In genomic region chr5:115210380-115210779, GRCm38 (mm10) we compare ENCODE assay signal across 9 mouse cellular contexts. TPM values are rescaled to one million over a fixed set of nuclear protein-coding genes. Genes with fewer than 3 reads are reported as not detected.
DNase-seq lines count a peak whose midpoint lies in the region; ATAC-seq and TF ChIP-seq lines count a peak whose summit lies in the region.
"Had no signal": no experiment of that assay in that cellular context is flagged by ENCODE, and none has a peak within 500 bp of the region (broad histone marks: within the 10 kb centered on the region; RNA-seq: fewer than 3 reads in every experiment).

No protein-coding gene starts in this region.

- H3K27me3 ChIP-seq in lung, embryonic 14.5 days (ENCODE audit: insufficient read depth, low read length): peaks cover 10% of the 10 kb centered on the region
- H3K27me3 ChIP-seq in small intestine, adult 2 months (ENCODE audit: control insufficient read depth, insufficient read depth, low read length): peaks cover 15% of the 10 kb centered on the region

- H3K4me3 ChIP-seq in lung, embryonic 14.5 days (ENCODE audit: low read depth, low read length): no peak overlapping the region
- no peak overlapping the region for H3K4me3 ChIP-seq in small intestine, adult 2 months (ENCODE audit: low read depth, low read length)

- peak; percentile 48 to 66 for DNase-seq in cerebellum, postnatal 14 days
- DNase-seq in cerebellum, adult 11-12 months: no peak
- DNase-seq in lung, embryonic 14.5 days: peak; percentile 50
- DNase-seq in lung, postnatal 10 days: no peak
- peak; percentile 37 for DNase-seq in c-Kit-positive CD71-positive TER-119-positive erythroid progenitor cells, embryonic 14.5 days (ENCODE audit: low spot score)
- DNase-seq in layer of hippocampus, adult 8-10 months (ENCODE audit: low spot score in 2 of 2): no peak
- DNase-seq in left cerebral cortex, adult 9 months (ENCODE audit: low spot score in 2 of 2): no peak

- H3K27ac ChIP-seq in lung, embryonic 14.5 days (ENCODE audit: low read depth): no peak overlapping the region
- H3K27ac ChIP-seq in small intestine, adult 2 months (ENCODE audit: insufficient read depth, low read depth, low read length): no peak overlapping the region

- ATAC-seq in lung, embryonic 14.5 days (ENCODE audit: insufficient read depth): no peak

- no peaks in the 10 kb centered on the region for H3K36me3 ChIP-seq in lung, embryonic 14.5 days (ENCODE audit: insufficient read depth)
- H3K36me3 ChIP-seq in small intestine, adult 2 months (ENCODE audit: control insufficient read depth, insufficient read depth, low read length): no peaks in the 10 kb centered on the region

- H3K4me2 ChIP-seq in lung, embryonic 14.5 days: no peak overlapping the region

- H3K9me3 ChIP-seq in lung, embryonic 14.5 days (ENCODE audit: low read depth, low read length): no peaks in the 10 kb centered on the region

- H3K4me1 ChIP-seq in lung, embryonic 14.5 days (ENCODE audit: insufficient read depth): no peaks in the 10 kb centered on the region
- no peaks in the 10 kb centered on the region for H3K4me1 ChIP-seq in small intestine, adult 2 months (ENCODE audit: control insufficient read depth, insufficient read depth, insufficient read length, low read length)

- peak; percentile 72 for TF ChIP-seq CTCF in lung, embryonic 14.5 days (IDR thresholded peaks at IDR 0.05; ENCODE audit: low read depth)
- peak; percentile 73 for TF ChIP-seq CTCF in small intestine, adult 2 months (IDR thresholded peaks at IDR 0.05; ENCODE audit: extremely low read depth, insufficient read length, insufficient replicate concordance, low read depth, low read length)

- H3K9ac ChIP-seq in lung, embryonic 14.5 days: no peak overlapping the region

- TF ChIP-seq POLR2A in small intestine, adult 2 months (IDR thresholded peaks at IDR 0.05; ENCODE audit: low read depth, low read length): no peak

- 8% methylated on average over 1 of the region's 1 CpGs for WGBS in lung, embryonic 14.5 days
- WGBS in small intestine, adult 2 months: 4% methylated on average over 1 of the region's 1 CpGs

RNA-seq across cellular contexts. Expression of gene Cabp1, which starts 16.2 kb away (rescaled TPM):
- 2.4 and 2.6 TPM in 2 replicates for polyA plus RNA-seq in lung, embryonic 14.5 days (2014; fragmentation: Nextera tagmentation; extraction: Ambion mirVana)
- 0.89 and 1.0 TPM in 2 replicates for polyA plus RNA-seq in small intestine, adult 2 months (2012; rRNA removed)
- 100 to 1,000 TPM; 109 to 118 (median 114) TPM for total RNA-seq in layer of hippocampus, adult 8-10 months (2022)
- total RNA-seq: hematopoietic stem cell, adult 5-6 weeks had no signal

RNA-seq across cellular contexts. Expression of gene Pop5, which starts 25.3 kb away (rescaled TPM):
- 111 TPM in 2 replicates for polyA plus RNA-seq in lung, embryonic 14.5 days (2014; fragmentation: Nextera tagmentation; extraction: Ambion mirVana)
- 68.6 and 74.5 TPM in 2 replicates for polyA plus RNA-seq in small intestine, adult 2 months (2012; rRNA removed)
- total RNA-seq in layer of hippocampus, adult 8-10 months (2022): 100 to 1,000 TPM in 2 of 4 experiments, 10 to 100 TPM in 2; 89.0 to 104 (median 99.1) TPM

RNA-seq across cellular contexts. Expression of gene Mlec, which starts 52.4 kb away (rescaled TPM):
- 72.4 and 81.1 TPM in 2 replicates for polyA plus RNA-seq in lung, embryonic 14.5 days (2014; fragmentation: Nextera tagmentation; extraction: Ambion mirVana)
- 56.0 and 78.3 TPM in 2 replicates for polyA plus RNA-seq in small intestine, adult 2 months (2012; rRNA removed)
- 100 to 1,000 TPM in 1 of 4 experiments, 10 to 100 TPM in 3; 80.4 to 100 (median 89.0) TPM for total RNA-seq in layer of hippocampus, adult 8-10 months (2022)

Comparison
In these comparisons a context has a peak if more than half of its experiments do, and no peak if none do; other contexts are left out.
1. DNase-seq: peak in cerebellum, postnatal 14 days (2 of 2), lung, embryonic 14.5 days (single experiment) and c-Kit-positive CD71-positive TER-119-positive erythroid progenitor cells, embryonic 14.5 days (single experiment); none in cerebellum, adult 11-12 months (single experiment), lung, postnatal 10 days (single experiment), layer of hippocampus, adult 8-10 months (0 of 2) and left cerebral cortex, adult 9 months (0 of 2).